In genomic region chr1:74178618-74179017, GRCm38 (mm10) we compare ENCODE assay signal across 35 mouse cellular contexts. TPM values are rescaled to one million over a fixed set of nuclear protein-coding genes. Genes with fewer than 3 reads are reported as not detected.
DNase-seq lines count a peak whose midpoint lies in the region; ATAC-seq and TF ChIP-seq lines count a peak whose summit lies in the region.
"Had no signal": no experiment of that assay in that cellular context is flagged by ENCODE, and none has a peak within 500 bp of the region (broad histone marks: within the 10 kb centered on the region; RNA-seq: fewer than 3 reads in every experiment).

No protein-coding gene starts in this region.

- WGBS in heart, embryonic 11.5 days (ENCODE audit: insufficient replicate concordance): 71% methylated on average over 3 of the region's 3 CpGs
- WGBS in stomach, embryonic 14.5 days: 79% methylated on average over 3 of the region's 3 CpGs
- 78% methylated on average over 3 of the region's 3 CpGs for WGBS in stomach, postnatal 0 days
- whole genome bisulfite sequencing in midbrain, embryonic 16.5 days: 91% methylated on average over 3 of the region's 3 CpGs

- TF ChIP-seq CTCF in stomach, postnatal 0 days (IDR thresholded peaks at IDR 0.05; ENCODE audit: low read depth): no peak

- no peak for ATAC-seq in heart, embryonic 11.5 days (replicated peaks; ENCODE audit: insufficient number of reproducible peaks, low FRiP score, low TSS enrichment)
- no peak for ATAC-seq in stomach, embryonic 14.5 days (ENCODE audit: insufficient number of reproducible peaks, insufficient read depth, low FRiP score, low read depth)
- ATAC-seq in stomach, postnatal 0 days (ENCODE audit: low FRiP score, low TSS enrichment): no peak
- ATAC-seq in hematopoietic stem cell, adult 5-6 weeks (replicated peaks in 1 of 2; ENCODE audit: insufficient read depth in 1 of 2, low FRiP score in 2 of 2, low TSS enrichment in 1 of 2, low read depth in 1 of 2, poor library complexity in 2 of 2, severe bottlenecking in 2 of 2): peak; percentile 64 to 84
- no peak for ATAC-seq in midbrain, embryonic 16.5 days
- ATAC-seq: hindbrain, postnatal 0 days; intestine, embryonic 16.5 days; liver, embryonic 12.5 days; Patski had no signal

- H3K9me3 ChIP-seq in heart, embryonic 11.5 days (replicated peaks; ENCODE audit: control insufficient read depth, low read length): no peaks in the 10 kb centered on the region
- H3K9me3 ChIP-seq in stomach, embryonic 14.5 days (ENCODE audit: control insufficient read depth, low read depth, low read length): no peaks in the 10 kb centered on the region
- no peaks in the 10 kb centered on the region for H3K9me3 ChIP-seq in stomach, postnatal 0 days (ENCODE audit: control insufficient read depth, low read length)
- H3K9me3 ChIP-seq in midbrain, embryonic 16.5 days (replicated peaks; ENCODE audit: control insufficient read depth, low read length, poor library complexity, severe bottlenecking): no peaks in the 10 kb centered on the region
- H3K9me3 ChIP-seq: embryonic facial prominence, embryonic 12.5 days; G1E; heart, embryonic 15.5 days; limb, embryonic 12.5 days; liver, embryonic 12.5 days; midbrain, embryonic 12.5 days had no signal

- H3K27ac ChIP-seq in heart, embryonic 11.5 days (ENCODE audit: low read depth, low read length): peak overlapping the region; percentile 29; the same call in 1 of the 2 replicates
- peak overlapping the region; percentile 1; the same call in 1 of the 2 replicates for H3K27ac ChIP-seq in stomach, embryonic 14.5 days (ENCODE audit: low read length)
- H3K27ac ChIP-seq in stomach, postnatal 0 days (replicated peaks): no peak overlapping the region
- no peak overlapping the region for H3K27ac ChIP-seq in midbrain, embryonic 16.5 days (ENCODE audit: low read length)
- H3K27ac ChIP-seq: embryonic facial prominence, embryonic 12.5 days; hindbrain, postnatal 0 days; liver, embryonic 12.5 days; midbrain, embryonic 12.5 days had no signal

- H3K27me3 ChIP-seq in heart, embryonic 11.5 days (ENCODE audit: control insufficient read depth, insufficient read depth, low read length): no peaks in the 10 kb centered on the region
- H3K27me3 ChIP-seq in stomach, embryonic 14.5 days (ENCODE audit: control insufficient read depth, insufficient read depth, low read length): no peaks in the 10 kb centered on the region
- no peaks in the 10 kb centered on the region for H3K27me3 ChIP-seq in stomach, postnatal 0 days (ENCODE audit: control insufficient read depth, insufficient read depth, low read length)
- no peaks in the 10 kb centered on the region; the same call in 1 of the 2 replicates for H3K27me3 ChIP-seq in midbrain, embryonic 16.5 days (ENCODE audit: control insufficient read depth, insufficient read depth, low read depth, low read length)
- H3K27me3 ChIP-seq: CH12.LX; embryonic facial prominence, embryonic 12.5 days; heart, embryonic 15.5 days; limb, embryonic 12.5 days; liver, embryonic 12.5 days; midbrain, embryonic 12.5 days had no signal

- H3K4me2 ChIP-seq in heart, embryonic 11.5 days: no peak overlapping the region
- H3K4me2 ChIP-seq in stomach, embryonic 14.5 days (replicated peaks; ENCODE audit: low read depth, low read length): no peak overlapping the region
- H3K4me2 ChIP-seq in stomach, postnatal 0 days (replicated peaks; ENCODE audit: low read depth): no peak overlapping the region
- H3K4me2 ChIP-seq in midbrain, embryonic 16.5 days (ENCODE audit: low read length): no peak overlapping the region
- H3K4me2 ChIP-seq: embryonic facial prominence, embryonic 12.5 days; heart, embryonic 15.5 days; liver, embryonic 12.5 days; midbrain, embryonic 12.5 days had no signal

- H3K4me1 ChIP-seq in heart, embryonic 11.5 days (ENCODE audit: control insufficient read depth, insufficient read depth, low read length): peaks cover 8% of the 10 kb centered on the region; the same call in 1 of the 2 replicates
- H3K4me1 ChIP-seq in stomach, embryonic 14.5 days (ENCODE audit: control insufficient read depth, insufficient read depth, low read length): peaks cover 16% of the 10 kb centered on the region
- H3K4me1 ChIP-seq in stomach, postnatal 0 days (replicated peaks; ENCODE audit: control insufficient read depth, insufficient read depth): no peaks in the 10 kb centered on the region
- no peaks in the 10 kb centered on the region for H3K4me1 ChIP-seq in midbrain, embryonic 16.5 days (ENCODE audit: control insufficient read depth, insufficient read depth, low read length)
- H3K4me1 ChIP-seq: liver, embryonic 12.5 days; midbrain, embryonic 12.5 days had no signal

- no peaks in the 10 kb centered on the region for H3K36me3 ChIP-seq in heart, embryonic 11.5 days (ENCODE audit: control insufficient read depth, insufficient read depth, low read length)
- H3K36me3 ChIP-seq in stomach, embryonic 14.5 days (ENCODE audit: control insufficient read depth, insufficient read depth, low read length): no peaks in the 10 kb centered on the region
- no peaks in the 10 kb centered on the region for H3K36me3 ChIP-seq in stomach, postnatal 0 days (ENCODE audit: control insufficient read depth, insufficient read depth, low read length)
- no peaks in the 10 kb centered on the region for H3K36me3 ChIP-seq in midbrain, embryonic 16.5 days (ENCODE audit: control insufficient read depth, insufficient read depth, low read length)
- H3K36me3 ChIP-seq: embryonic facial prominence, embryonic 12.5 days; G1E; heart, embryonic 15.5 days; limb, embryonic 12.5 days; liver, embryonic 12.5 days; midbrain, embryonic 12.5 days had no signal

- H3K9ac ChIP-seq in heart, embryonic 11.5 days (ENCODE audit: low read depth, low read length): no peak overlapping the region
- no peak overlapping the region for H3K9ac ChIP-seq in stomach, embryonic 14.5 days (replicated peaks; ENCODE audit: low read depth, low read length)
- H3K9ac ChIP-seq in stomach, postnatal 0 days (ENCODE audit: low read length): no peak overlapping the region
- H3K9ac ChIP-seq in midbrain, embryonic 16.5 days (ENCODE audit: low read depth, low read length): no peak overlapping the region
- H3K9ac ChIP-seq: embryonic facial prominence, embryonic 12.5 days; heart, embryonic 15.5 days; limb, embryonic 12.5 days; liver, embryonic 12.5 days; midbrain, embryonic 12.5 days had no signal

- no peak for DNase-seq in heart, adult 18-20 months
- no peak for DNase-seq in stomach, postnatal 0 days (ENCODE audit: low spot score)
- no peak for DNase-seq in kidney, postnatal 14 days
- DNase-seq: adrenal gland, adult 8-10 months; cerebellum, adult 18-20 months; cerebellum, postnatal 14 days; gastrocnemius, postnatal 36 days; heart, postnatal 36 days; kidney, adult 9 months; kidney, postnatal 36 days; layer of hippocampus, postnatal 36 days; lung, adult 18-20 months; right cerebral cortex, postnatal 25 days; spleen, adult 18-20 months; thymus, postnatal 25 days had no signal

- no peak for TF ChIP-seq EP300 in stomach, postnatal 0 days (optimal IDR thresholded peaks at IDR 0.05)

- no peak overlapping the region for H3K4me3 ChIP-seq in heart, embryonic 11.5 days (ENCODE audit: low read depth, low read length)
- no peak overlapping the region for H3K4me3 ChIP-seq in stomach, embryonic 14.5 days (ENCODE audit: low read depth, low read length)
- H3K4me3 ChIP-seq in stomach, postnatal 0 days (ENCODE audit: low read depth, low read length): no peak overlapping the region
- no peak overlapping the region for H3K4me3 ChIP-seq in midbrain, embryonic 16.5 days (ENCODE audit: low read depth, low read length)
- H3K4me3 ChIP-seq: embryonic facial prominence, embryonic 12.5 days; heart, embryonic 15.5 days; limb, embryonic 12.5 days; liver, embryonic 12.5 days; midbrain, embryonic 12.5 days had no signal

RNA-seq across cellular contexts. Expression of gene Cxcr1, which starts 15.8 kb away (rescaled TPM):
- polyA plus RNA-seq in heart, embryonic 11.5 days (2014; fragmentation: Nextera tagmentation; extraction: Ambion mirVana): not detected in 2 replicates
- not detected for total RNA-seq in heart, adult 18-20 months (2021)
- polyA plus RNA-seq in stomach, embryonic 14.5 days (2014; fragmentation: Nextera tagmentation; extraction: Ambion mirVana): not detected in 2 replicates
- polyA plus RNA-seq in stomach, postnatal 0 days (2015; fragmentation: Nextera tagmentation; extraction: Ambion mirVana): 0.08 TPM in 1 of 2 replicates, not detected in the other
- 0.15 and 0.56 TPM in 2 replicates for total RNA-seq in hematopoietic stem cell, adult 5-6 weeks (2017)
- polyA plus RNA-seq in midbrain, embryonic 16.5 days (2015; fragmentation: Nextera tagmentation; extraction: Ambion mirVana): not detected in 2 replicates
- total RNA-seq: CH12.LX; gastrocnemius, adult 18-20 months; gastrocnemius, postnatal 36 days; heart, postnatal 36 days; hindbrain, postnatal 0 days; layer of hippocampus, postnatal 36 days; left cerebral cortex, postnatal 10 days; monocyte, adult 5-6 weeks had no signal
- polyA plus RNA-seq: embryonic facial prominence, embryonic 12.5 days; forebrain, embryonic 11.5 days; G1E; heart, embryonic 15.5 days; hindbrain, postnatal 0 days; intestine, embryonic 16.5 days; limb, embryonic 12.5 days; liver, embryonic 12.5 days; midbrain, embryonic 12.5 days; neural tube, embryonic 11.5 days; Patski had no signal

RNA-seq across cellular contexts. Expression of gene Cxcr2, which starts 24.8 kb away (rescaled TPM):
- 0.07 TPM in 1 of 2 replicates, not detected in the other for polyA plus RNA-seq in heart, embryonic 11.5 days (2014; fragmentation: Nextera tagmentation; extraction: Ambion mirVana)
- under 1 TPM in 1 of 2 experiments, not detected in 1; 0.44 TPM for total RNA-seq in heart, adult 18-20 months (2021)
- polyA plus RNA-seq in stomach, embryonic 14.5 days (2014; fragmentation: Nextera tagmentation; extraction: Ambion mirVana): 0.07 and 0.32 TPM in 2 replicates
- polyA plus RNA-seq in stomach, postnatal 0 days (2015; fragmentation: Nextera tagmentation; extraction: Ambion mirVana): 0.15 and 0.18 TPM in 2 replicates
- total RNA-seq in hematopoietic stem cell, adult 5-6 weeks (2017): 9.0 and 19.4 TPM in 2 replicates
- polyA plus RNA-seq in midbrain, embryonic 16.5 days (2015; fragmentation: Nextera tagmentation; extraction: Ambion mirVana): 0.08 and 0.09 TPM in 2 replicates
- total RNA-seq: gastrocnemius, adult 18-20 months; gastrocnemius, postnatal 36 days; layer of hippocampus, adult 8-10 months; left cerebral cortex, postnatal 10 days had no signal
- polyA plus RNA-seq: G1E had no signal

RNA-seq across cellular contexts. Expression of gene Rufy4, which starts 53.3 kb away (rescaled TPM):
- polyA plus RNA-seq in heart, embryonic 11.5 days (2014; fragmentation: Nextera tagmentation; extraction: Ambion mirVana): 0.21 and 0.39 TPM in 2 replicates
- under 1 TPM; 0.84 to 0.95 TPM for total RNA-seq in heart, adult 18-20 months (2021)
- polyA plus RNA-seq in stomach, embryonic 14.5 days (2014; fragmentation: Nextera tagmentation; extraction: Ambion mirVana): 0.25 and 0.26 TPM in 2 replicates
- polyA plus RNA-seq in stomach, postnatal 0 days (2015; fragmentation: Nextera tagmentation; extraction: Ambion mirVana): 0.13 and 0.19 TPM in 2 replicates
- total RNA-seq in hematopoietic stem cell, adult 5-6 weeks (2017): 2.3 and 2.7 TPM in 2 replicates
- 0.17 and 0.49 TPM in 2 replicates for polyA plus RNA-seq in midbrain, embryonic 16.5 days (2015; fragmentation: Nextera tagmentation; extraction: Ambion mirVana)
- total RNA-seq: CH12.LX; hindbrain, postnatal 0 days; layer of hippocampus, postnatal 36 days had no signal
- polyA plus RNA-seq: G1E had no signal

RNA-seq across cellular contexts. Expression of gene Tns1, which starts 54.4 kb away (rescaled TPM):
- 71.9 and 75.6 TPM in 2 replicates for polyA plus RNA-seq in heart, embryonic 11.5 days (2014; fragmentation: Nextera tagmentation; extraction: Ambion mirVana)
- total RNA-seq in heart, adult 18-20 months (2021): 100 to 1,000 TPM; 636 to 666 TPM
- polyA plus RNA-seq in stomach, embryonic 14.5 days (2014; fragmentation: Nextera tagmentation; extraction: Ambion mirVana): 35.3 and 37.9 TPM in 2 replicates
- polyA plus RNA-seq in stomach, postnatal 0 days (2015; fragmentation: Nextera tagmentation; extraction: Ambion mirVana): 28.8 and 32.7 TPM in 2 replicates
- 16.1 and 39.1 TPM in 2 replicates for total RNA-seq in hematopoietic stem cell, adult 5-6 weeks (2017)
- 8.2 and 11.8 TPM in 2 replicates for polyA plus RNA-seq in midbrain, embryonic 16.5 days (2015; fragmentation: Nextera tagmentation; extraction: Ambion mirVana)

RNA-seq across cellular contexts. Expression of gene Arpc2, which starts 57.3 kb away (rescaled TPM):
- 387 and 411 TPM in 2 replicates for polyA plus RNA-seq in heart, embryonic 11.5 days (2014; fragmentation: Nextera tagmentation; extraction: Ambion mirVana)
- 100 to 1,000 TPM; 141 to 153 TPM for total RNA-seq in heart, adult 18-20 months (2021)
- polyA plus RNA-seq in stomach, embryonic 14.5 days (2014; fragmentation: Nextera tagmentation; extraction: Ambion mirVana): 406 and 429 TPM in 2 replicates
- polyA plus RNA-seq in stomach, postnatal 0 days (2015; fragmentation: Nextera tagmentation; extraction: Ambion mirVana): 585 and 595 TPM in 2 replicates
- total RNA-seq in hematopoietic stem cell, adult 5-6 weeks (2017): 345 and 397 TPM in 2 replicates
- polyA plus RNA-seq in midbrain, embryonic 16.5 days (2015; fragmentation: Nextera tagmentation; extraction: Ambion mirVana): 434 and 444 TPM in 2 replicates

Comparison
In these comparisons a context has a peak if more than half of its experiments do, and no peak if none do; other contexts are left out.
1. H3K27ac ChIP-seq: peak in heart, embryonic 11.5 days (single experiment) and stomach, embryonic 14.5 days (single experiment); none in stomach, postnatal 0 days (single experiment) and midbrain, embryonic 16.5 days (single experiment).
2. ATAC-seq: peak in hematopoietic stem cell, adult 5-6 weeks (2 of 2); none in heart, embryonic 11.5 days (single experiment), stomach, embryonic 14.5 days (single experiment), stomach, postnatal 0 days (single experiment) and midbrain, embryonic 16.5 days (single experiment).